Mouse (Mus musculus): ENCODE data around the gene Fbxo22. TPM values are rescaled to one million over a fixed set of nuclear protein-coding genes. Genes with fewer than 3 reads are reported as not detected.

Fbxo22 gene
- polyA plus RNA-seq (2015; fragmentation: Nextera tagmentation; extraction: Ambion mirVana), result 27.4 and 34.0 TPM in 2 replicates

DNA sequence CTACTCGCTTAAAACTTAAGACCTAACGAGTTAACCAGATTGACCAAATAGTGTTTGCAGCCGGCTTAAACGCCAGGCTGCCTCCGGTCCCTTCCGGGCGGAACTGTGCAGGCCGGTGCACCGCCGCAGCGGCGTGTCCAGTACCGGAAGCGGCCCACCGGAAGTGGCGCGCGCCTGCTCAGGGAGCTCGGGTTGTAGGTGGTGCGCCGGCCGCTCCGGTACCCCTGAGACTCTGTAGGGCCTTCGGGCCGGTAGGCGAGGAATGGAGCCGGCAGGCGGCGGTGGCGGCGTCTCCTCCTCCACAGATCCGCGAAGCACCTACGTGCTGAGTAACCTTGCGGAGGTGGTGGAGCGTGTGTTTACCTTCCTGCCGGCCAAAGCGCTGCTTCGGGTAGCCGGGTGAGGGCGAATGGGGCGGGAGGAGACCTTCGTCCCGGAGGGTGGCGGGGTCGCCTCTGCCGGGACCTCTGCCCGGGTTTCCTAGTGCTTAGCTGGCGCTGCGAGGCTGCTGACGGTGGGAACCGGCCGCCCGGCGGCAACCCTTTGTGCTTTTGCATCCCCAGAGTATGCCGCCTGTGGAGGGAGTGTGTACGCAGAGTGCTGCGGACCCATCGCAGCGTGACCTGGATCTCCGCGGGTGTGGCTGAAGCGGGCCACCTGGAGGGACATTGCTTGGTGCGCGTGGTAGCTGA, at the start of gene Fbxo22:
Gene Fbxo22, plus strand, starts transcription at position 136 of the 692 bp plus-strand sequence.
- WGBS, result under 1% methylated on average over 52 of the region's 65 CpGs
- TF ChIP-seq EP300 (IDR thresholded peaks at IDR 0.05) (no peak), CTCF (IDR thresholded peaks at IDR 0.05) (peak; percentile 37)
- Histone ChIP-seq H3K4me3 (ENCODE audit: low read depth, low read length) (peak within 1 kb of the TSS; percentile 87), H3K27me3 (replicated peaks; ENCODE audit: insufficient read depth, low read length) (no peaks in the 10 kb centered on the region), H3K27ac (ENCODE audit: low read length) (peak within 1 kb of the TSS; percentile 86), H3K4me2 (replicated peaks; ENCODE audit: low read depth, low read length) (peak within 1 kb of the TSS; percentile 83), H3K9ac (replicated peaks; ENCODE audit: low read depth) (peak within 1 kb of the TSS; percentile 74), H3K36me3 (ENCODE audit: insufficient read depth, low read length) (no peaks in the 10 kb centered on the region), H3K9me3 (ENCODE audit: low read length) (no peaks in the 10 kb centered on the region), H3K4me1 (ENCODE audit: insufficient read depth, low read depth, low read length) (peaks cover 10% of the 10 kb centered on the region; the same call in 1 of the 2 replicates)
- DNase-seq (ENCODE audit: low spot score), result peak; percentile 93
- ATAC-seq, result peak; percentile 100

- Histone ChIP-seq H3K36me3 (ENCODE audit: insufficient read depth, low read length) (0 out of 2 replicates have a peak, but pooled peaks cover 3% of the 10 kb centered on the region), H3K4me2 (replicated peaks; ENCODE audit: low read depth, low read length) (no peak overlapping the region), H3K27me3 (replicated peaks; ENCODE audit: insufficient read depth, low read length) (no peaks in the 10 kb centered on the region), H3K4me3 (ENCODE audit: low read depth, low read length) (no peak overlapping the region), H3K9ac (replicated peaks; ENCODE audit: low read depth) (no peak overlapping the region), H3K4me1 (ENCODE audit: insufficient read depth, low read depth, low read length) (no peaks in the 10 kb centered on the region), H3K27ac (ENCODE audit: low read length) (no peak overlapping the region), H3K9me3 (ENCODE audit: low read length) (no peaks in the 10 kb centered on the region)
- WGBS, result 62% methylated on average over 7 of the region's 7 CpGs
- DNase-seq (ENCODE audit: low spot score) (peak; percentile 72), ATAC-seq (peak; percentile 81)
- TF ChIP-seq EP300 (IDR thresholded peaks at IDR 0.05), result peak; percentile 47
- TF ChIP-seq CTCF (IDR thresholded peaks at IDR 0.05), result no peak
Measured at GRCm38 (mm10) chr9:55170655-55171412, 37.9 kb upstream of the Fbxo22 start.

DNA sequence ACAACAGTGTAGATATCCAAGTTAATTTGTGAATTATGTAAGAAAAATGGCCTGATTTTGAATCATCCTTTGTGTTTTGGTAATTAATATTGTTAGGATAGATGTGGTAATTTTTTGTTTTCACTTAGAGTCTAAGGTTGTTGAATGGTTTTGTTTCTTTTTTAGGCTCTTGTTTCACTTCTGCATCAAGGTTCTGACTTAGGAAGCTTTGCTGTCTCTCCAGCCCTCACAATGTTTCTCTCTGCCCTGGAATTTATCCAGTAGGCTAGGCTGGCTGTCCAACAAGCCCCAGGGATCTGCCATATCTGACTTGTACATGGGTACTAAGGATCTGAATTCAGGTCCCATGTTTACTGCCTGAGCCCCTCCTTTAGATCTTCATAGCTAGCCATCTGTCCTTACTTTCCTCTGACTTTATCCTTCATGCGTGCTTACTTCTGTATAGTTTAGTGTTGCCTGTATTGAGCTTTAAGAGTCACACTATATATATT, 36.5 kb upstream of the Fbxo22 start:
- no peaks in the 10 kb centered on the region for H3K9me3 ChIP-seq (ENCODE audit: low read length)
- no peak overlapping the region for H3K9ac ChIP-seq (replicated peaks; ENCODE audit: low read depth)
- TF ChIP-seq CTCF (IDR thresholded peaks at IDR 0.05) (no peak), EP300 (IDR thresholded peaks at IDR 0.05) (no peak)
- WGBS, result 97% methylated on average over 1 of the region's 1 CpGs
- H3K4me1 ChIP-seq (ENCODE audit: insufficient read depth, low read depth, low read length), result no peaks in the 10 kb centered on the region
- ATAC-seq, result no peak
- H3K36me3 ChIP-seq (ENCODE audit: insufficient read depth, low read length), result 0 out of 2 replicates have a peak, but pooled peaks cover 3% of the 10 kb centered on the region
- DNase-seq (ENCODE audit: low spot score), result no peak
- H3K4me2 ChIP-seq (replicated peaks; ENCODE audit: low read depth, low read length), result no peak overlapping the region
- H3K27ac ChIP-seq (ENCODE audit: low read length), result no peak overlapping the region
- no peaks in the 10 kb centered on the region for H3K27me3 ChIP-seq (replicated peaks; ENCODE audit: insufficient read depth, low read length)
- no peak overlapping the region for H3K4me3 ChIP-seq (ENCODE audit: low read depth, low read length)

- no peak for DNase-seq (ENCODE audit: low spot score)
- Histone ChIP-seq H3K9ac (replicated peaks; ENCODE audit: low read depth) (no peak overlapping the region), H3K4me1 (ENCODE audit: insufficient read depth, low read depth, low read length) (no peaks in the 10 kb centered on the region), H3K27me3 (replicated peaks; ENCODE audit: insufficient read depth, low read length) (no peaks in the 10 kb centered on the region), H3K4me3 (ENCODE audit: low read depth, low read length) (no peak overlapping the region), H3K27ac (ENCODE audit: low read length) (no peak overlapping the region), H3K36me3 (ENCODE audit: insufficient read depth, low read length) (no peaks in the 10 kb centered on the region), H3K9me3 (ENCODE audit: low read length) (no peaks in the 10 kb centered on the region), H3K4me2 (replicated peaks; ENCODE audit: low read depth, low read length) (no peak overlapping the region)
- 82% methylated on average over 2 of the region's 2 CpGs for WGBS
- no peak for TF ChIP-seq EP300 (IDR thresholded peaks at IDR 0.05)
- TF ChIP-seq CTCF (IDR thresholded peaks at IDR 0.05), result no peak
- no peak for ATAC-seq
Measured at GRCm38 (mm10) chr9:55174235-55174634, 34.5 kb upstream of the Fbxo22 start.

GRCm38 (mm10) chr9:55195876-55196275, 12.8 kb upstream of the Fbxo22 start:
- Histone ChIP-seq H3K9me3 (ENCODE audit: low read length) (no peaks in the 10 kb centered on the region), H3K4me3 (ENCODE audit: low read depth, low read length) (no peak overlapping the region), H3K9ac (replicated peaks; ENCODE audit: low read depth) (no peak overlapping the region), H3K27ac (ENCODE audit: low read length) (no peak overlapping the region), H3K27me3 (replicated peaks; ENCODE audit: insufficient read depth, low read length) (no peaks in the 10 kb centered on the region), H3K36me3 (ENCODE audit: insufficient read depth, low read length) (no peaks in the 10 kb centered on the region), H3K4me1 (ENCODE audit: insufficient read depth, low read depth, low read length) (no peaks in the 10 kb centered on the region), H3K4me2 (replicated peaks; ENCODE audit: low read depth, low read length) (no peak overlapping the region)
- ATAC-seq, result no peak
- no peak for TF ChIP-seq CTCF (IDR thresholded peaks at IDR 0.05)
- no peak for TF ChIP-seq EP300 (IDR thresholded peaks at IDR 0.05)
- WGBS, result 87% methylated on average over 3 of the region's 3 CpGs
- no peak for DNase-seq (ENCODE audit: low spot score)

DNA sequence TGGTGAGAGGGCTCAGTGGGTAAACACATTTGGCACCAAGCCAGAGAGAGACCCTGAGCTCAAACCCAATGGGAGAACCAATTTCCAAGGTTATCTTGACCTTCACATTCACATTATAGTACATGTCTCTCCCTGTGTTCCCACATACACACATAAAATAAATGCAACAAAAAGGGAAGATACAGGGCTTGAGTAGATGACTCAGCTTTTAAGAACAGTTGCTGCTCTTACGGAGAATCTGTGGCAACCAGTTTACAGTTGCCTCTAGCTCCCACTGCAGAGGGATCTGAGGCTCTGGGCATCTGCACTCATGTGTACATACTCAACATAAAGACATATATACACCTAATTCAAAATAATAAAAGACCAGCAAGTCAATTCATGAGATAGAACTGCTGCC, 10.5 kb upstream of the Fbxo22 start:
- Histone ChIP-seq H3K4me3 (ENCODE audit: low read depth, low read length) (no peak overlapping the region), H3K36me3 (ENCODE audit: insufficient read depth, low read length) (no peaks in the 10 kb centered on the region), H3K9ac (replicated peaks; ENCODE audit: low read depth) (no peak overlapping the region), H3K27ac (ENCODE audit: low read length) (no peak overlapping the region), H3K9me3 (ENCODE audit: low read length) (no peaks in the 10 kb centered on the region), H3K4me2 (replicated peaks; ENCODE audit: low read depth, low read length) (no peak overlapping the region), H3K27me3 (replicated peaks; ENCODE audit: insufficient read depth, low read length) (no peaks in the 10 kb centered on the region), H3K4me1 (ENCODE audit: insufficient read depth, low read depth, low read length) (no peaks in the 10 kb centered on the region)
- DNase-seq (ENCODE audit: low spot score), result no peak
- ATAC-seq, result no peak
- no peak for TF ChIP-seq CTCF (IDR thresholded peaks at IDR 0.05)
- TF ChIP-seq EP300 (IDR thresholded peaks at IDR 0.05), result no peak
- whole genome bisulfite sequencing, result 100% methylated on average over 1 of the region's 1 CpGs
